Mouse (Mus musculus) liver, embryonic 15.5 days (tissue): ENCODE results near the gene Stab1. TPM values are rescaled to one million over a fixed set of nuclear protein-coding genes. Genes with fewer than 3 reads are reported as not detected.

Source experiments
- ATAC-seq: fragments of 200-750 bp; cut with Nextera tagmentation; 2 replicates; pipeline ENCODE4 v1.8.0; 2017; ENCODE audit warnings: moderate number of reproducible peaks, mild to moderate bottlenecking, moderate library complexity; ENCODE audit not compliant: insufficient read depth
- H3K27ac ChIP-seq: fragments of 300-500 bp; sonication (generic); replicated peaks from 2 replicates; pipeline ENCODE4 v1.5.1; 2015; ENCODE audit warnings: mild to moderate bottlenecking, inconsistent platforms
- H3K27me3 ChIP-seq: fragments of 300-500 bp; sonication (generic); 2 replicates; pipeline ENCODE4 v1.6.1; 2015; ENCODE audit warnings: mild to moderate bottlenecking, inconsistent platforms
- H3K36me3 ChIP-seq: fragments of 300-500 bp; sonication (generic); replicated peaks from 2 replicates; pipeline ENCODE4 v1.6.1; 2015; ENCODE audit warnings: moderate library complexity, mild to moderate bottlenecking, inconsistent platforms
- H3K4me1 ChIP-seq: fragments of 300-500 bp; sonication (generic); replicated peaks from 2 replicates; pipeline ENCODE4 v1.6.1; 2015; ENCODE audit warnings: inconsistent platforms
- H3K4me2 ChIP-seq: fragments of 300-500 bp; sonication (generic); 2 replicates; pipeline ENCODE4 v1.6.1; 2015; ENCODE audit warnings: moderate library complexity, mild to moderate bottlenecking, inconsistent platforms
- H3K4me3 ChIP-seq: fragments of 300-500 bp; sonication (generic); replicated peaks from 2 replicates; pipeline ENCODE4 v1.5.1; 2015; ENCODE audit warnings: mild to moderate bottlenecking, inconsistent platforms
- H3K9ac ChIP-seq: fragments of 300-500 bp; sonication (generic); 2 replicates; pipeline ENCODE4 v1.6.1; 2015; ENCODE audit warnings: moderate library complexity, mild to moderate bottlenecking, inconsistent platforms
- H3K9me3 ChIP-seq: fragments of 300-500 bp; sonication (generic); replicated peaks from 2 replicates; pipeline ENCODE4 v1.6.1; 2016; ENCODE audit warnings: inconsistent platforms
- WGBS: fragments of 180-500 bp; shearing (Covaris S2); methylation state at CpG from one replicate; pipeline ENCODE4 v1.1.7; 2015; ENCODE audit warnings: mixed read lengths; ENCODE audit not compliant: insufficient replicate concordance; 5-methylcytosine and 5-hydroxymethylcytosine counted together
- polyA plus RNA-seq: library from polyadenylated mRNA; unstranded; fragments of >200 nt; fragmentation: Nextera tagmentation; extraction: Ambion mirVana; gene quantifications from 2 replicates; pipeline ENCODE4 v1.2.1, GENCODE M21; 2015

The Stab1 gene
- polyA plus RNA-seq, 1 experiment from 2014 or later = 22.0 TPM

DNA sequence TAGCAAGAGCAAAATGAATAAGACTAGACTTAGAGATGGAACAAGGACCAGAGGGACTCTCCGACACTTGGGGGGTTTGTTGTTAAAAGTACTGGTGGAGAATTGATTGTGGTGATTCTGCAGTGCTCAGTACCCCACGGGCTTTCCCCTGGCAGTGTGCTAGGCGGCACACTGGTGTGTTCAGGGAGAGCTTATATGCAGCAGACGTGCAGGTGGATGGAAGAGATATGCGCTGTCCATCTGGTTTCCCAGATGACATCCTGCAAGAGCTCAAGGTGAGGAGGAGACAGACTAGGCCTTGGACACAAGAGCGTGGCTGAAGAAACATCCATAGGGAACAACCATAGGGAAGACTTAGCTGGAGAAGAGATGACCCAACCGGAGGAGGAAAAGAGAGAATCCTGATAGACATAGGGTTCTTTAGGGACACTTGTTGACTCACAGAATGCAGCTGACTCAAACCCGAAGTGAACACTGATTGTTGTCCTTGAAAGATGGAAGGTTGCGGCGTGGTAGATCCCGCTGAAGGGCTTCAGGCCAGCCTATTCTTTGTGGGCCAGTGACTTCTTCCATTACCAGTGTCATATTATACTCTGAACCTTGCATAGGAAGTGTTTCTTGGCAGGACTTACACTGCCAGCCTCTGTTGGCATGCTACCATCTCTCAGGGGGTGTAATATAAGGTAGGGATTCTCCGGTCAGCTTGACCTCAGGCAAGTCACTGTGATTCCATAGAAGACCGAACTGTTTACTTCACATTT, 38.8 kb upstream of the Stab1 start:
- Histone ChIP-seq H3K9ac (peak overlapping the region; percentile 87), H3K4me2 (peak overlapping the region; percentile 91), H3K27me3 (0 out of 2 replicates have a peak, but pooled peaks cover 3% of the 10 kb centered on the region), H3K27ac (peak overlapping the region; percentile 88), H3K36me3 (peaks cover 23% of the 10 kb centered on the region), H3K9me3 (no peaks in the 10 kb centered on the region), H3K4me1 (peaks cover 55% of the 10 kb centered on the region), H3K4me3 (peak overlapping the region; percentile 83)
- WGBS = 63% methylated on average over 13 of the region's 13 CpGs
- ATAC-seq = peak; percentile 65

DNA sequence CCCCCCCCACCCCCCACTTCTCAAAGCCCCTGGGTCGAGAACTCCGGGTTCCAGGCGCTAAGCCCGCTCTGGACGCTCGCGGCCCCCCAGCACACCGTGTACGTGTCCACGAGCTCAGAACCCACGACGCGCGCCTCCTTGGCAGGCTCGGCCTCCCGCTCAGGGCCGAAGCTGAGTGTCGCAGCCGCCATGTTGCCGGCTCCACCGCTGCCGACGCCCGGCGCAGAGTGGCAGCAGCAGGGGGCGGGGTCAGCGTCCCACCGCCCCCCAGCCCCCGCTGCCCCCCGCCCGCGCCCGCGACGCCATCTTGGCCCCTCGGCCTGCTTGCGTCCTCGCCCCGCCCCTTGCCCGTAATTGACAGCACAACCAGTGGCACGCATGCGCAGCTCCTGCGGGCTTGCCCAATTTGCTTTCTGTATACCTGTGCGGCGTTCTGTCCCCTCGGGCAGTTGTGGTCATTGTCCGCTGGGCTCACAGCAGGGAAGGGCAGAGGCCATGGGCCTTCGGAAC, 38.1 kb upstream of the Stab1 start:
- Histone ChIP-seq H3K36me3 (peaks cover 30% of the 10 kb centered on the region), H3K27ac (peak overlapping the region; percentile 88), H3K27me3 (0 out of 2 replicates have a peak, but pooled peaks cover 3% of the 10 kb centered on the region), H3K9ac (peak overlapping the region; percentile 87), H3K4me2 (peak overlapping the region; percentile 91), H3K4me1 (peaks cover 56% of the 10 kb centered on the region), H3K9me3 (no peaks in the 10 kb centered on the region), H3K4me3 (peak overlapping the region; percentile 83)
- WGBS = under 1% methylated on average over 47 of the region's 48 CpGs
- peak; percentile 73 for ATAC-seq

DNA sequence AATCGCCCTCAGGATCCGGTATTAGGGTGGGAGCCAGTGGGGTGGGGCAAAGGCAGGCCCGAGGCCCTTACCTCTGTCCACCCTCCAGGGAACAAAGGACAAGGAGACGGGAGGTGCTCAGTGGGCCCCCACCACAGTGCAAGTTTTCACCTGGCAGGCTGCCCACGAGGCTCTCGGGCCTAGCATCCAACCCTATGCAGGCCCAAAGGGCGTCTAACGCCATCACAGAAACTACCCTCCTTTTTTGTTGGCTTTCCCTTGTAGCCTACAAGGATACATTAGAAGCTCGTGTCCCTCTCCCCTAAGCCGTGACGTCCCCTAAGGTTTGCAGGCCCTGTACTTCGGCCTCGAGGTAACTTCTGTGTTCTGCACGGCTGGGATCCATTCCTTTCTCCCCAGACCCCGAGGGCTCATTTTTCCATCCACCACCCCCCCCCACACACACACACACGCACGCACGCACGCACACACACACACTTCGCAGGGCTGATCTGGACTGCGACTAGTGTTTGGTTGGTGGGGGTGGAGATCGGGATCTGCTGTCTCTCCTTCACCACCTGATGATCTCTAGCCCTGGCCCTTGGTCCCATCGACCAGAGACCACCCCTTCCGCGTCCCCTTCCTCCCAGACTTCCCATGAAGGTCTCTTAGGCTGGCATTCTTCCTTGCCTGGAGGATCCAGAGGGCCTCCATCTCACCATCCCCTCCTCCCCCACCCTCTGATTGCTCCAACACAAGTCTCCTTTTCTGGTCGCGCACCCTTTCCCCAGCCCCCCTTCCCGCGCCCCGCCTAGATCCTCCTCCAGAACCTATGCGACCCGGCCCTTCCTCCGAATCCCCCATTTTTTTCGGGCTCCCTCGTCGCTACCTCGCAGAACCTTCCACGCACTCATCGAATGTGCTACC, 37.4 kb upstream of the Stab1 start:
- H3K27ac ChIP-seq = peak overlapping the region; percentile 88
- 0 out of 2 replicates have a peak, but pooled peaks cover 3% of the 10 kb centered on the region for H3K27me3 ChIP-seq
- peaks cover 36% of the 10 kb centered on the region for H3K36me3 ChIP-seq
- peak; percentile 30 for ATAC-seq
- peak overlapping the region; percentile 87 for H3K9ac ChIP-seq
- under 1% methylated on average over 39 of the region's 39 CpGs for WGBS
- H3K4me2 ChIP-seq = peak overlapping the region; percentile 91
- peak overlapping the region; percentile 83 for H3K4me3 ChIP-seq
- H3K4me1 ChIP-seq = peaks cover 55% of the 10 kb centered on the region
- H3K9me3 ChIP-seq = no peaks in the 10 kb centered on the region

DNA sequence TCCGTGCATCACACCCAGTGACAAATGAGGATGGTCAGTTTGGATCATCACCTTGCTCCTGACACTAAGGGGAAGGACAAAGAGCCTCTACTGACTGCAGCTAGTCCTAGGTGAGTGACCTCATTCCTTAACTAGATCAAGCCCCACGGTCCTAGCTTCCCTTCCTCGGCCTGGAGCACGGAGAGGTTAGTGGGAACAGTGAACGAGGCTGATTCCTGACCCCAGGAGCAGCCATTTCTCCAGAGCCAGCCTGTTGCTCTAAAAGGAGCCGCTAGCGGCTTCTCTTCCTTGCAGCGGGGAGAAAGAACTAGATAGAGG, 36.8 kb upstream of the Stab1 start:
- Histone ChIP-seq H3K9ac (peak overlapping the region; percentile 87), H3K9me3 (no peaks in the 10 kb centered on the region), H3K27ac (peak overlapping the region; percentile 88), H3K27me3 (0 out of 2 replicates have a peak, but pooled peaks cover 3% of the 10 kb centered on the region), H3K4me2 (peak overlapping the region; percentile 91), H3K4me1 (peaks cover 61% of the 10 kb centered on the region), H3K4me3 (peak overlapping the region; percentile 83), H3K36me3 (peaks cover 41% of the 10 kb centered on the region)
- 14% methylated on average over 8 of the region's 8 CpGs for WGBS
- no peak for ATAC-seq

DNA sequence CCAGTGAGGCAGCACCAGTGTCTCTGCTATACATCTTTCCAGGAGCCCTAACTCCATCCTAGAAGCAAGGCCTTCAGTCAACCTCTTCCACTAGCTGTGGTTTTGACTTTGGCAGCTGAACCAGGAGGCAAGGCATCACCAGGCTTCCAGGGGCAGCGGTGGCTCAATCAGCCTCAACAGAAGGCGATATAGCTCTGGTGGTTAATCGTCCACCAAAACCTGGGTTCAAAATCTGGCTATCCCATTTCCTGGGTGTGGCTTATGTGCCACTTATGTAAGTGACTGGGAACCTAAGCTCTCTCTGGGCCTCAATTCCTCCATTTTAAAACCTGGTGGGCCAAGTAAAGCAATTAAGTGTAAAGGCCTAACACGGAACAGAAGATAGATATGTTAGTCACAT, 36.4 kb upstream of the Stab1 start:
- Histone ChIP-seq H3K9me3 (no peaks in the 10 kb centered on the region), H3K4me3 (peak overlapping the region; percentile 83), H3K36me3 (peaks cover 44% of the 10 kb centered on the region), H3K9ac (peak overlapping the region; percentile 87), H3K4me1 (peaks cover 61% of the 10 kb centered on the region), H3K4me2 (peak overlapping the region; percentile 91), H3K27ac (peak overlapping the region; percentile 88), H3K27me3 (0 out of 2 replicates have a peak, but pooled peaks cover 3% of the 10 kb centered on the region)
- no peak for ATAC-seq
- WGBS = 36% methylated on average over 4 of the region's 4 CpGs

DNA sequence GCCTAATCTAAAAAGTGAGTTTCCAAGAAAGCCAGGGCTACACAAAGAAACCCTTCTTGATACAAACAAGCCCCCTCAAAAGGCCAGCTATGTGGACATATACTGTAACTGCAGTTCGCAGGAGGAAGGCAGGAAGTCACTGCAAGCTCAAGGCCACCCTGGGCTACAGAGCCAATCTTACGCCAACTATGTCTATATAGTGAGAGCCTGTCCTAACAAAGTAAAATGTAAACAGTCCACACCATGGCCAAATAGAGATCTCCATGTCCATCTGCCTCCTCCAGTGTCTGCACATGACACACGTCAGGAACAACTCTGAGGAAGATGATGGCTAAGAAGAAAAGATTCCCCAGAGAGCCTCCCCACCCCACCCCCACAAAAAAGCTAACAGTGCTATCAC, 31.6 kb upstream of the Stab1 start:
- ATAC-seq = peak; percentile 65; the same call in 1 of the 2 replicates
- peak overlapping the region; percentile 64 for H3K27ac ChIP-seq
- WGBS = 70% methylated on average over 3 of the region's 3 CpGs
- H3K4me2 ChIP-seq = no peak overlapping the region
- H3K4me1 ChIP-seq = peaks cover 51% of the 10 kb centered on the region
- H3K27me3 ChIP-seq = no peaks in the 10 kb centered on the region
- peaks cover 76% of the 10 kb centered on the region for H3K36me3 ChIP-seq
- no peak overlapping the region for H3K4me3 ChIP-seq
- H3K9ac ChIP-seq = no peak overlapping the region
- H3K9me3 ChIP-seq = no peaks in the 10 kb centered on the region

DNA sequence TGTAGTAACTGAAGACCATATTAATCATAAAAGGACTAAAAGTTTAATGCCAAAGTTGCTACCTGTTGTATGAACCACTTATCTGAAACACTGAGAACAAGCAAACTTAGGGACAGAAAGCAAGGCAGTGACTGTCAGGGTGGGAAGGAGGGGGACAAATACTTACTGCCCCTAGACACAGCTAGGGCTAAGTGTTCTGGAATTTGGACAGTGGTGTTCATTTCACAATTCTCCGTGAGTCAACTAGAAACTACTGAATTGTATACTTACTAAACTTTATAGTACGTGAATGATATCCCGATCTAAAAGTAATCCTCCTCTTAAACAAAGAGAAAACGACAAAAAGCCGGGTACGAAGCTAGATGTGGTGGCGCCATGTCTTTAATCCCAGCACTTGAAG, 31.2 kb upstream of the Stab1 start:
- no peak overlapping the region for H3K4me2 ChIP-seq
- H3K27me3 ChIP-seq = no peaks in the 10 kb centered on the region
- H3K9me3 ChIP-seq = no peaks in the 10 kb centered on the region
- WGBS = 81% methylated on average over 7 of the region's 7 CpGs
- peaks cover 80% of the 10 kb centered on the region for H3K36me3 ChIP-seq
- no peak overlapping the region for H3K9ac ChIP-seq
- peaks cover 50% of the 10 kb centered on the region for H3K4me1 ChIP-seq
- H3K27ac ChIP-seq = peak overlapping the region; percentile 64
- ATAC-seq = peak; percentile 48; the same call in 1 of the 2 replicates
- no peak overlapping the region for H3K4me3 ChIP-seq

DNA sequence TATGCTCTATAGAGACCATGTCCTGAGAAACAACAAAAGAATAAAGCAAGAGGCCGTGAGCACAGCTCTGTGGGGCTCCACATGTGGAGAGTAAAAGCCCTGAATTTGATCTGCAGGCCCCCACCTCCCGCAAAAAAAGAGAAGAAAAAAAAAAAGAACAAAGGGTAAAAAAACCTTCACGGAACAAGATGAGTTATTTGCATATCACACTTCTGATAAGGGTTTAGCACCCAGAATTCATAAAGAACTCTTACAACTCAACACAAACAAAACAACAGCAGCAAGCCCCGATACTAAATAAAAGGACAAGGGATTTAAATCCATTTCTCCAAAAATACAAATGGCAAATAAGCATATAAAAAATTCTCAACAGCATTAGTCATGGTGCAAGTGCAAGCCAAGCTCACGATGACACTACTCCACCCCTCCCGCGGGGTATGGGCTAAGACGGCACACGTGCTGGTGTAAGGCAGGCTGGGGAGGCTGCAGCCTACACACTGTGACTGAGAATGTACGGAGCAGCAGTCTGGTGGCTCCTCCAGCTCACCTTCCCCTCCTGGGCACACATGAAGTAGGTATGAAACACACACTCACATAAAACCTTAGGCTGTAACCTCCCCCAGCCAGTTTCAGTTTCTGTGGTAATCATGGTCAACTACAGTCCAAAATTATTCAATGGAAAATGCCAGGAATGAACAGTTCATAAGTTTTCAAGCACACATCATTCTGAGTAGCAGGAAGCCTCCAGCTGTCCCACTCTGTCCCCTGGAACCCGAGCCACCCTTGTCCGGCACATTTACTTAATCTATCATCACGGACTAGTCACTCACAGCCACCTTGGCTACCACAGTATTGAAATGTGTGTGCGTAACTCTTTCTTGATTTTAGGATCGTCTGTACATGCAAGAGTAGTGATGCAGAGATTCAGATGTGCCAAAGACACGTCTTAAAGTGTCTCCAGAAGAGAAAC, 29.4 kb upstream of the Stab1 start:
- H3K4me2 ChIP-seq = peak overlapping the region; percentile 6; the same call in 1 of the 2 replicates
- ATAC-seq = no peak
- H3K9ac ChIP-seq = no peak overlapping the region
- H3K4me3 ChIP-seq = no peak overlapping the region
- no peaks in the 10 kb centered on the region for H3K9me3 ChIP-seq
- H3K27me3 ChIP-seq = no peaks in the 10 kb centered on the region
- H3K36me3 ChIP-seq = peaks cover 74% of the 10 kb centered on the region
- H3K27ac ChIP-seq = no peak overlapping the region
- H3K4me1 ChIP-seq = peaks cover 48% of the 10 kb centered on the region
- 59% methylated on average over 16 of the region's 16 CpGs for WGBS

DNA sequence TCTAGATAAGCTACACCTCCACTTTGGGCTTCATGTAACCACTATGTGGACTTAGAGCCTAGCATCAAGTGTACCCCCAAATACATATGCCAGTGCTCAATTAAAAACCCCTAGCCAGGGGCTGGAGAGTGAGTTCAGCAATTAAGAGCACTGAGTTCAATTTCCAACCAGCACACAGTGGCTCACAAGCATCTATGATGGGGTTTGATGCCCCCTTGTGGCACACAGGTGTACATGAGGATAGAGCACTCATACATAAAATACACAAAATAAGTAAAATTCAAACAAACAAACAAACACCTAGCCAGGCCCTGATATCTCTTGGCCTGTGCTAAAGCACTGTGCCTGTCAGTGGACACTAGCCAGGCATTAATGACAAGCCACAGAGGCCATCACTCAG, 27.5 kb upstream of the Stab1 start:
- ATAC-seq = no peak
- no peak overlapping the region for H3K4me2 ChIP-seq
- peaks cover 41% of the 10 kb centered on the region for H3K4me1 ChIP-seq
- H3K9me3 ChIP-seq = no peaks in the 10 kb centered on the region
- H3K27me3 ChIP-seq = no peaks in the 10 kb centered on the region
- peaks cover 75% of the 10 kb centered on the region for H3K36me3 ChIP-seq
- H3K9ac ChIP-seq = no peak overlapping the region
- peak overlapping the region; percentile 36; the same call in 1 of the 2 replicates for H3K27ac ChIP-seq
- H3K4me3 ChIP-seq = no peak overlapping the region

DNA sequence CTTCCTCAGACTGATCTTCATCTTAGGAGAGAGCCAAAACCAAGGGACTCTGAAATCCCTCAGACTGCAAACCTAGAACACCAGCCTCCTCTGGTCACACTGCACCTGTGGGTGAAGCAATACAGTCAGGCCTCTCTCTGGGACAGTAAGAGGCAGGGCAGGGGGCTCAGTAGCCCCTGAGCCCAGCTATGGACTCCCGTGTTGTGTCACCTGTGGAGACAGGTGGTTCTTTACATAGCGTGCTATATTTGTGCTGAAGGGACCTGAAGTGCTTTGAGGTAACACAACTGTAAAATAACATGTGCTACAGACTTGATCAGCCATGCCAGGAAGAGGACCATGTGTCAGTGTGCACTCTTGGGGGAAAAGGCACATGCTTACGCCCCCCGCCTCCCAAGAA, 27.1 kb upstream of the Stab1 start:
- Histone ChIP-seq H3K9ac (no peak overlapping the region), H3K27ac (peak overlapping the region; percentile 36; the same call in 1 of the 2 replicates), H3K36me3 (peaks cover 76% of the 10 kb centered on the region), H3K27me3 (no peaks in the 10 kb centered on the region), H3K4me2 (no peak overlapping the region), H3K9me3 (no peaks in the 10 kb centered on the region), H3K4me1 (peaks cover 39% of the 10 kb centered on the region), H3K4me3 (no peak overlapping the region)
- ATAC-seq = no peak
- WGBS = 86% methylated on average over 4 of the region's 4 CpGs
